Mouse (Mus musculus) liver, embryonic 14.5 days (tissue): ENCODE results near the gene Atp5k. TPM values are rescaled to one million over a fixed set of nuclear protein-coding genes. Genes with fewer than 3 reads are reported as not detected.
A peak's percentile ranks its signal among the peaks of the same experiment; 100 is the strongest.

Source experiments
- ATAC-seq: fragments of 200-750 bp; cut with Nextera tagmentation; 2 replicates; pipeline ENCODE4 v1.8.0; 2017; ENCODE audit warnings: moderate number of reproducible peaks, mild to moderate bottlenecking, moderate library complexity; ENCODE audit not compliant: insufficient read depth
- DNase-seq, 3 experiments: peaks; one replicate each; pipeline ENCODE4 v3.0.0-alpha.2; 2012 to 2013; ENCODE audit warnings: low read depth in 3 of 3, low spot score in 3 of 3
- H3K27ac ChIP-seq: fragments of 300-500 bp; sonication (generic); 2 replicates; pipeline ENCODE4 v1.5.1; 2014; ENCODE audit warnings: moderate library complexity, mild to moderate bottlenecking, control low read depth, inconsistent platforms
- H3K27me3 ChIP-seq: fragments of 300-500 bp; sonication (generic); 2 replicates; pipeline ENCODE4 v1.6.1; 2014; ENCODE audit warnings: mild to moderate bottlenecking, low read length, moderate library complexity; ENCODE audit not compliant: control insufficient read depth, insufficient read depth
- H3K36me3 ChIP-seq: fragments of 300-500 bp; sonication (generic); replicated peaks from 2 replicates; pipeline ENCODE4 v1.6.1; 2014; ENCODE audit warnings: low read depth; ENCODE audit not compliant: control insufficient read depth, insufficient read depth
- H3K4me1 ChIP-seq, 2 experiments: fragments of 200-500 bp in 1 of 2; fragments of 300-500 bp in 1 of 2; sonication (generic) in 1 of 2; replicated peaks; 2 replicates each; pipeline ENCODE4 v1.6.1; 2012 to 2014; ENCODE audit warnings: antibody characterized with exemption in 1 of 2, inconsistent platforms in 1 of 2, low read length in 1 of 2; ENCODE audit not compliant: control insufficient read depth in 2 of 2, insufficient read depth in 2 of 2
- H3K4me2 ChIP-seq: fragments of 300-500 bp; sonication (generic); 2 replicates; pipeline ENCODE4 v1.6.1; 2014; ENCODE audit warnings: low read depth, mild to moderate bottlenecking, control low read depth, moderate library complexity
- H3K4me3 ChIP-seq, 2 experiments: fragments of 200-500 bp in 1 of 2; fragments of 300-500 bp in 1 of 2; sonication (generic) in 1 of 2; 2 replicates each; pipeline ENCODE4 v1.5.1; 2012 to 2014; ENCODE audit warnings: low read depth in 2 of 2, low read length in 2 of 2, mild to moderate bottlenecking in 2 of 2, control low read depth in 1 of 2, inconsistent platforms in 1 of 2, moderate library complexity in 1 of 2; ENCODE audit not compliant: insufficient read depth in 1 of 2
- H3K9ac ChIP-seq: fragments of 300-500 bp; sonication (generic); replicated peaks from 2 replicates; pipeline ENCODE4 v1.6.1; 2014; ENCODE audit warnings: mild to moderate bottlenecking, control low read depth, moderate library complexity
- H3K9me3 ChIP-seq: fragments of 300-500 bp; sonication (generic); 2 replicates; pipeline ENCODE4 v1.6.1; 2016; ENCODE audit warnings: low read length, mixed read lengths; ENCODE audit not compliant: control insufficient read depth
- CTCF ChIP-seq: IDR thresholded peaks from 2 replicates; pipeline ENCODE4 v1.5.1; 2016; ENCODE audit warnings: antibody characterized with exemption, low read depth, control low read depth
- EP300 ChIP-seq: IDR thresholded peaks from 2 replicates; pipeline ENCODE4 v1.6.1; 2016; ENCODE audit warnings: antibody characterized with exemption, low read depth
- WGBS: fragments of 180-500 bp; shearing (Covaris S2); extraction: QIAGEN DNeasy Blood & Tissue Kit; methylation state at CpG from one replicate; pipeline ENCODE4 v1.1.7; 2014; ENCODE audit not compliant: insufficient replicate concordance; 5-methylcytosine and 5-hydroxymethylcytosine counted together
- polyA plus RNA-seq, 2 experiments: library from polyadenylated mRNA; depleted of rRNA in 1 of 2; stranded (reverse) in 1 of 2; unstranded in 1 of 2; fragments of >200 nt; fragmentation: Nextera tagmentation in 1 of 2; extraction: Ambion mirVana in 1 of 2; gene quantifications; 2 replicates each; pipeline versions ENCODE4 v1.2.1 to v1.2.3; 2012 to 2014

The Atp5k gene
- polyA plus RNA-seq, 2 experiments: 99.9 to 285 TPM

- no peaks in the 10 kb centered on the region for H3K36me3 ChIP-seq
Observed at GRCm38 (mm10) chr5:108406977-108407376, 27.3 kb downstream of the Atp5k start.

DNA sequence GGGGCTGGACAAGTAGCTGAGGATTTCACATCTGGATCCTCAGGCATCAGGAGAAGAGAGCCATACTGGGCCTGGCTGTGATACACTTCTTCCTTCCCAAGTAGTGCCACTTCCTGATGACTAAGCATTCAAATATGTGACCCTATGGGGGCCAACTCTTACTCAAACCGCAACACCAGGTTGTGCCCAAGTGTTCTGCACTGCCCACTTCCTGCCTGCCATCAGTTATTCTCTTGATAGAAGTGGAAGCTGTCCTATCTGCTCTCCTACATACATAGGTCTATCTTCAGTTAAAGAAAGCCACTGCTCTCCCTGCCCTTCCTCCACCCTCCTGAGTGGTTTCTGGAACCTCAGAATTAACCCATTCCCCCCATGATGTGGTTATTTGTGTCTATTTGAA lies 28.8 kb downstream of the Atp5k start:
- no peak overlapping the region for H3K27ac ChIP-seq
- WGBS: 8% methylated on average over 1 of the region's 1 CpGs
- H3K4me3 ChIP-seq: no peak overlapping the region
- ATAC-seq (peak; percentile 71; the same call in 1 of the 2 replicates), DNase-seq (no peak)
- H3K9me3 ChIP-seq: no peaks in the 10 kb centered on the region
- no peak for TF ChIP-seq EP300
- no peak for TF ChIP-seq CTCF
- H3K9ac ChIP-seq: no peak overlapping the region
- no peaks in the 10 kb centered on the region for H3K27me3 ChIP-seq
- H3K4me1 ChIP-seq: peaks cover 0 to 6% of the 10 kb centered on the region in 2 experiments; a peak in 2 of 4 replicates
- no peaks in the 10 kb centered on the region for H3K36me3 ChIP-seq
- H3K4me2 ChIP-seq: no peak overlapping the region

More at GRCm38 (mm10) chr5:108406977-108407376, 27.3 kb downstream of the Atp5k start:
- 59% methylated on average over 2 of the region's 2 CpGs for WGBS
- Histone ChIP-seq H3K4me2 (no peak overlapping the region), H3K27ac (no peak overlapping the region), H3K9ac (no peak overlapping the region), H3K27me3 (no peaks in the 10 kb centered on the region), H3K4me3 (no peak overlapping the region), H3K4me1 (peaks cover 0 to 6% of the 10 kb centered on the region in 2 experiments; a peak in 2 of 4 replicates), H3K9me3 (no peaks in the 10 kb centered on the region)
- DNase-seq (no peak), ATAC-seq (no peak)
- TF ChIP-seq EP300: no peak
- TF ChIP-seq CTCF: no peak

DNA sequence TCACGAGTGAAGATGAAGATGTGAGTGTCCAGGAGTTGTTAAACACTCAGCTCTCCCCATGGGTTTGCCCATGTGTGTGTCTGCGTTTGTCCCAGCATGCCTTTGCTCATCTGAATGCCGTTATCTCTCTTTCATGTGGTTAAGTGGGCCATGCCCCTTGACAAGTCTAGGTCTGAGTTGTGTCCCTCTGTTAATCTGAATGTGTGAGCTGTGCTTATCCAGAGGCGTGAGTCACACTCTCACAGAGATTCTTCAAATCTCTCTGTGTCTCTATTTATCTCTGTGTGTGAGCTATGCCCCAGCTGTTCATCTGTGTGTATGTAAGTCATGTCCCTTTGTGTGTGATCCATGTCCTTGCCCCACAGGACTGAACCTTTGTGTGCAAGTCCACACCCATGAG lies 30.8 kb downstream of the Atp5k start:
- 26% methylated on average over 4 of the region's 4 CpGs for WGBS
- Histone ChIP-seq H3K4me1 (peaks cover 0 to 9% of the 10 kb centered on the region in 2 experiments; a peak in 2 of 4 replicates), H3K27ac (no peak overlapping the region), H3K9ac (no peak overlapping the region), H3K27me3 (no peaks in the 10 kb centered on the region), H3K9me3 (no peaks in the 10 kb centered on the region), H3K4me3 (no peak overlapping the region), H3K36me3 (no peaks in the 10 kb centered on the region), H3K4me2 (no peak overlapping the region)
- TF ChIP-seq CTCF (no peak), EP300 (no peak)
- DNase-seq (no peak), ATAC-seq (no peak)

DNA sequence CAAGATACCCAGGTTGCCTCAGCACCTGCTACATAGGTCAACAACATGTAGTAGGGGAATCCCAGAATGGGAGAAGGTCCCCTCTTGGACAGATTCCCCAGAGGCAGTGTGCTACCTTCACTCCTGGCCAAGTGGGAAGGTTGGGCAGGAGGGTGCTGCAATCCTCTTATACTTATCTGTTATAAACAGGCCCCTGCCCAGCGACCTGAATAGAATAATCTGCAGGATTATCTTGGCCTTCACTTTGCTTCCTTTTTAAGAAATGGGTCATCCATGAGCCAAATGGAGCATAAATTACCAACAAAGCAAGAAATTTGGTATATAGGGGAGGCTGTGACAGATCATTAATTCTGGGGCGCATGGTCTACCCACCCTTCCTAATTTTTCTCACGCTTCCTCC lies 44.5 kb downstream of the Atp5k start:
- no peak overlapping the region for H3K27ac ChIP-seq
- H3K4me1 ChIP-seq: no peaks in the 10 kb centered on the region
- 49% methylated on average over 3 of the region's 3 CpGs for WGBS
- H3K9ac ChIP-seq: no peak overlapping the region
- H3K36me3 ChIP-seq: no peaks in the 10 kb centered on the region
- no peak overlapping the region for H3K4me3 ChIP-seq
- no peak for DNase-seq
- no peak overlapping the region for H3K4me2 ChIP-seq
- H3K27me3 ChIP-seq: no peaks in the 10 kb centered on the region
- ATAC-seq: no peak
- TF ChIP-seq EP300 (no peak), CTCF (no peak)
- no peaks in the 10 kb centered on the region for H3K9me3 ChIP-seq

GRCm38 (mm10) chr5:108388201-108388600 lies 46.0 kb downstream of the Atp5k start, which contains the start of gene Pde6b:
TSS of gene Pde6b (plus strand) at chr5:108388391.
- H3K36me3 ChIP-seq: no peaks in the 10 kb centered on the region
- no peaks in the 10 kb centered on the region for H3K9me3 ChIP-seq
- DNase-seq (no peak), ATAC-seq (no peak)
- 62% methylated on average over 7 of the region's 7 CpGs for WGBS
- no peaks in the 10 kb centered on the region for H3K4me1 ChIP-seq
- H3K27ac ChIP-seq: no peak within 1 kb of the TSS
- no peak within 1 kb of the TSS for H3K4me2 ChIP-seq
- no peak within 1 kb of the TSS for H3K9ac ChIP-seq
- TF ChIP-seq EP300: no peak
- no peak within 1 kb of the TSS for H3K4me3 ChIP-seq
- no peaks in the 10 kb centered on the region for H3K27me3 ChIP-seq
